Mouse (Mus musculus) heart, embryonic 13.5 days (tissue): Measurements from ENCODE around the gene Gm10570. TPM values are rescaled to one million over a fixed set of nuclear protein-coding genes. Genes with fewer than 3 reads are reported as not detected.

ENCODE experiments used
- ATAC-seq: fragments of 200-750 bp; cut with Nextera tagmentation; 2 replicates; pipeline ENCODE4 v1.8.0; 2017; ENCODE audit warnings: moderate TSS enrichment; ENCODE audit not compliant: insufficient number of reproducible peaks, low FRiP score, low TSS enrichment; ENCODE audit errors: extremely low read depth
- H3K27ac ChIP-seq: fragments of 300-500 bp; sonication (generic); replicated peaks from 2 replicates; pipeline ENCODE4 v1.5.1; 2015; ENCODE audit warnings: moderate library complexity, mild to moderate bottlenecking, inconsistent platforms
- H3K27me3 ChIP-seq: fragments of 300-500 bp; sonication (generic); replicated peaks from 2 replicates; pipeline ENCODE4 v1.6.1; 2015; ENCODE audit warnings: mild to moderate bottlenecking, inconsistent platforms
- H3K36me3 ChIP-seq: fragments of 300-500 bp; sonication (generic); 2 replicates; pipeline ENCODE4 v1.6.1; 2015; ENCODE audit warnings: mild to moderate bottlenecking, inconsistent platforms
- H3K4me1 ChIP-seq: fragments of 300-500 bp; sonication (generic); 2 replicates; pipeline ENCODE4 v1.6.1; 2015; ENCODE audit warnings: inconsistent platforms
- H3K4me2 ChIP-seq: fragments of 300-500 bp; sonication (generic); 2 replicates; pipeline ENCODE4 v1.6.1; 2015; ENCODE audit warnings: inconsistent platforms, mild to moderate bottlenecking, moderate library complexity
- H3K4me3 ChIP-seq: fragments of 300-500 bp; sonication (generic); 2 replicates; pipeline ENCODE4 v1.5.1; 2015; ENCODE audit warnings: moderate library complexity, mild to moderate bottlenecking, inconsistent platforms
- H3K9ac ChIP-seq: fragments of 300-500 bp; sonication (generic); 2 replicates; pipeline ENCODE4 v1.6.1; 2015; ENCODE audit warnings: inconsistent platforms, mild to moderate bottlenecking, moderate library complexity
- H3K9me3 ChIP-seq: fragments of 300-500 bp; sonication (generic); 2 replicates; pipeline ENCODE4 v1.6.1; 2016; ENCODE audit warnings: inconsistent platforms
- WGBS: fragments of 180-500 bp; shearing (Covaris S2); methylation state at CpG from one replicate; pipeline ENCODE4 v1.1.7; 2015; ENCODE audit warnings: mixed read lengths; 5-methylcytosine and 5-hydroxymethylcytosine counted together
- polyA plus RNA-seq: library from polyadenylated mRNA; unstranded; fragments of >200 nt; fragmentation: Nextera tagmentation; extraction: Ambion mirVana; gene quantifications from 2 replicates; pipeline ENCODE4 v1.2.1, GENCODE M21; 2015

Gm10570 gene
- polyA plus RNA-seq, 1 experiment from 2014 or later = 0.75 TPM

DNA sequence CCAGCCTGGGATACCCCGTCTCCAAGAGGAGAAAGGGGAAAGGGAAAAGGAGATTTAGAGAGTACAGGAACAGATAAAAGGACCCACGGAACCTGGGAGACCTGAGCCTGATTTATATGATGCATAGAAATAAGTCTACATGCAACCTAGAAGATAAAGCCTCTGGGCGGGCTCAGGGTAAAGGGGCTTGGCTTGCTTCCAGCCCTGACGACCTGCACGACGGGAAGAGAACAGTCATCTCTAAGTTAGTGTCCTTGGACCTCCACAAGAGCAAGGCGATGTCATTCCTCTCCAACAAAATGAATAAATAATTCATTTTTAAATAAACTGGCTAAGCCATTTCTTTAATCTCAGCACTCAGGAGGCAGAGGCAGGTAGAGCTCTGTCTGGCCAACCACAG, 14.1 kb upstream of the Gm10570 start:
- no peak for ATAC-seq
- Histone ChIP-seq H3K4me2 (no peak overlapping the region), H3K36me3 (peaks cover 76% of the 10 kb centered on the region), H3K4me3 (no peak overlapping the region), H3K9me3 (no peaks in the 10 kb centered on the region), H3K27ac (peak overlapping the region; percentile 92), H3K4me1 (peaks cover 55% of the 10 kb centered on the region), H3K27me3 (no peaks in the 10 kb centered on the region), H3K9ac (no peak overlapping the region)
- WGBS = 67% methylated on average over 7 of the region's 7 CpGs

GRCm38 (mm10) chr4:130321640-130322039, 13.2 kb upstream of the Gm10570 start:
- Histone ChIP-seq H3K4me2 (no peak overlapping the region), H3K9ac (peak overlapping the region; percentile 19; the same call in 1 of the 2 replicates), H3K4me1 (peaks cover 63% of the 10 kb centered on the region), H3K9me3 (no peaks in the 10 kb centered on the region), H3K36me3 (peaks cover 76% of the 10 kb centered on the region), H3K27ac (peak overlapping the region; percentile 92), H3K4me3 (no peak overlapping the region), H3K27me3 (no peaks in the 10 kb centered on the region)
- ATAC-seq = no peak
- 75% methylated on average over 7 of the region's 7 CpGs for WGBS

GRCm38 (mm10) chr4:130319564-130319963, 11.1 kb upstream of the Gm10570 start:
- Histone ChIP-seq H3K9me3 (no peaks in the 10 kb centered on the region), H3K9ac (no peak overlapping the region), H3K27ac (no peak overlapping the region), H3K27me3 (no peaks in the 10 kb centered on the region), H3K4me3 (no peak overlapping the region), H3K36me3 (peaks cover 76% of the 10 kb centered on the region), H3K4me2 (no peak overlapping the region), H3K4me1 (peaks cover 81% of the 10 kb centered on the region)
- ATAC-seq = no peak
- 80% methylated on average over 7 of the region's 7 CpGs for WGBS

- no peaks in the 10 kb centered on the region for H3K27me3 ChIP-seq
- H3K27ac ChIP-seq = peak overlapping the region; percentile 61
- peak overlapping the region; percentile 47; the same call in 1 of the 2 replicates for H3K9ac ChIP-seq
- ATAC-seq = no peak
- no peak overlapping the region for H3K4me2 ChIP-seq
- peaks cover 85% of the 10 kb centered on the region for H3K36me3 ChIP-seq
- no peaks in the 10 kb centered on the region for H3K9me3 ChIP-seq
- no peak overlapping the region for H3K4me3 ChIP-seq
- H3K4me1 ChIP-seq = peaks cover 80% of the 10 kb centered on the region
- WGBS = 77% methylated on average over 3 of the region's 3 CpGs
Measured at GRCm38 (mm10) chr4:130318122-130318521, 9.6 kb upstream of the Gm10570 start.

- Histone ChIP-seq H3K9ac (peak overlapping the region; percentile 68), H3K4me2 (no peak overlapping the region), H3K36me3 (peaks cover 84% of the 10 kb centered on the region), H3K4me1 (peaks cover 78% of the 10 kb centered on the region), H3K9me3 (no peaks in the 10 kb centered on the region), H3K27me3 (no peaks in the 10 kb centered on the region), H3K27ac (peak overlapping the region; percentile 91), H3K4me3 (no peak overlapping the region)
- 59% methylated on average over 10 of the region's 10 CpGs for WGBS
- no peak for ATAC-seq
Measured at GRCm38 (mm10) chr4:130316691-130317090, 8.2 kb upstream of the Gm10570 start.

DNA sequence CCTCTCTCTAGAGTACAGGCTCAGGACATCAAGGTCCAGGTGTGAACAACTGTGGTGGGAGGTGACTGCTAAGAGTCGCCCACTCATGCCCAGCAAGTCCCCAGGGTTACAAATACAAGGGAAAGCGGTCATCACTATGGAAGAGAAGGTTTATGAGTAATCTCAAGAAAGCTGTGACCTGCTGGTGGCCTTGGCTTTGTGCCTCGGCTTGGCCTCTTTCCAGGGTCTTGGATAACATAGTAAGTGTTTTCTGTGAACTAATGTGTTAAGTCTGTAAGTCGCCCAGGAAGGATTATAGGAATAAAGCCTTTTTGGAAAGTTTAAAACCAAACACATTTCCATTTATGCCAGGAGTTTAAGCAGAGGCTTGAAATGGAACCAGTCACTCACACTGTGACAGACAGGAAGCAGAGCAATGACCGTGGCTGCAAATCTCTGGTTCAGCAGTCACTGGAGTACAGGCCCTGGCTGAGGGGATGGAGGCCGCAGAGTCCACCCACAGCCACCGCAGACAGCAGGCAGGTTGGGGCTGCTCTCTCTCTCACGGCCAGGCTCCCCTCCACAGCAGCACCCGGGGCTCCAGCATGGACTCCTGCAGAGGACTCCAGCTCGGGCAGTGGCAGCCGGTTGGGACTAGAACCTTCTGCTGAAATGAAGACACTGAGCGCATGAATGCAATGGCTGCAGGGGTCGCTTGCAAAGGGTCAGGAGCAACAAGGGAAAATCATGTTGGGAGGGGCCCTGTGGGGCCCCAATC, 7.5 kb upstream of the Gm10570 start:
- Histone ChIP-seq H3K27me3 (no peaks in the 10 kb centered on the region; the same call in 1 of the 2 replicates), H3K9ac (peak overlapping the region; percentile 68), H3K4me1 (peaks cover 81% of the 10 kb centered on the region), H3K4me3 (no peak overlapping the region), H3K36me3 (peaks cover 81% of the 10 kb centered on the region), H3K9me3 (no peaks in the 10 kb centered on the region), H3K4me2 (no peak overlapping the region), H3K27ac (peak overlapping the region; percentile 91)
- no peak for ATAC-seq
- 47% methylated on average over 13 of the region's 13 CpGs for WGBS

GRCm38 (mm10) chr4:130313552-130313951, 5.1 kb upstream of the Gm10570 start:
- ATAC-seq = no peak
- Histone ChIP-seq H3K36me3 (peaks cover 63% of the 10 kb centered on the region), H3K27ac (no peak overlapping the region), H3K4me2 (no peak overlapping the region), H3K4me1 (peaks cover 92% of the 10 kb centered on the region), H3K9ac (no peak overlapping the region), H3K9me3 (no peaks in the 10 kb centered on the region), H3K27me3 (peaks cover 21% of the 10 kb centered on the region), H3K4me3 (no peak overlapping the region)
- 83% methylated on average over 4 of the region's 4 CpGs for WGBS

GRCm38 (mm10) chr4:130312526-130312925, 4.1 kb upstream of the Gm10570 start:
- H3K4me1 ChIP-seq = peaks cover 92% of the 10 kb centered on the region
- peaks cover 26% of the 10 kb centered on the region for H3K27me3 ChIP-seq
- no peak overlapping the region for H3K4me3 ChIP-seq
- whole genome bisulfite sequencing = 49% methylated on average over 3 of the region's 3 CpGs
- 0 out of 2 replicates have a peak overlapping the region, but pooled peaks have one; percentile 80 for H3K4me2 ChIP-seq
- H3K9ac ChIP-seq = no peak overlapping the region
- peak overlapping the region; percentile 40; the same call in 1 of the 2 replicates for H3K27ac ChIP-seq
- H3K9me3 ChIP-seq = no peaks in the 10 kb centered on the region
- H3K36me3 ChIP-seq = peaks cover 56% of the 10 kb centered on the region
- ATAC-seq = no peak

DNA sequence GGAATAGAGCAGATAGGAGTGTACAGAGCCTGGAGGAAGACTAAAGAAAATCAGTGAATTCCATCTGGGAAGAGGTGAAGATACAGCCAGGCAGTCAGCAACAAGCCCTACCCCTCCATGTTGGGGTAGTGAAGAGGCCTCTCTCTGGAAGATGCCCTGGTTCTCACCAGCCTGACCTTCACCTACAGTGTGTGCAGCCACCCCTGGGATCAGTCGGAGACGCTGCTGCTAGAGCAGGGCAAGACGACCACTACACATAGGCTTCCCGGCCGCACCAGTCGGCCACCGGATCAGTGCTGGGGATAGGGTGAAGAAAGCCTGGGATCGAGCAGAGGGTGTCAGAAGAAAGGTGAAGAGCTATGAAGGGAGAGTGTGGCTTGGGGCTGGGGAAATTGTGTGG, 780 bp upstream of the Gm10570 start:
- H3K9me3 ChIP-seq = no peaks in the 10 kb centered on the region
- peak overlapping the region; percentile 71 for H3K4me3 ChIP-seq
- H3K9ac ChIP-seq = peak overlapping the region; percentile 94
- peaks cover 25% of the 10 kb centered on the region for H3K36me3 ChIP-seq
- no peak for ATAC-seq
- H3K27ac ChIP-seq = peak overlapping the region; percentile 96
- peaks cover 72% of the 10 kb centered on the region for H3K4me1 ChIP-seq
- peaks cover 44% of the 10 kb centered on the region for H3K27me3 ChIP-seq
- peak overlapping the region; percentile 80 for H3K4me2 ChIP-seq
- 28% methylated on average over 8 of the region's 8 CpGs for WGBS

DNA sequence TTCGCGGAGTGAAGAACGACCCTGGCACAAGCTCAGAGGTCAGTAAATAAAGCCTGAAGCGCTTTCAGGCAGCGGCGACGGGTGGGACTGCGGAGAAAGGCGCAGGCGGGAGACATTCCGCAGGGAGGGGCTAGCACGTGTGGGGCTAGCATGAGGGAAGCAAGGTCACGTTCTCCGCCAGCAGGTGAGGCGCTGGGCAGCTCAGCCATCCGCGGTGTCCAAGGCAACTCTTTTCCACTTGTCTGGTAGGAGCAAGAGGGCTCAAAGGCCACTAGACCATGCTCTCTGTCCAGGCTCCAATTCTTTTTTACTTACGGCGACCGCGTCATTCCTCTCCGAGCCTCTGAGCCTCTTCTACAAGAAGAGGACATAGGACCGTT, 633 bp downstream of the Gm10570 start:
- Histone ChIP-seq H3K9ac (peak overlapping the region; percentile 94), H3K4me2 (peak overlapping the region; percentile 80), H3K9me3 (no peaks in the 10 kb centered on the region), H3K36me3 (peaks cover 11% of the 10 kb centered on the region), H3K4me3 (peak overlapping the region; percentile 71), H3K27ac (peak overlapping the region; percentile 96), H3K27me3 (peaks cover 48% of the 10 kb centered on the region), H3K4me1 (peaks cover 59% of the 10 kb centered on the region)
- peak; percentile 28; the same call in 1 of the 2 replicates for ATAC-seq
- under 1% methylated on average over 23 of the region's 23 CpGs for WGBS

DNA sequence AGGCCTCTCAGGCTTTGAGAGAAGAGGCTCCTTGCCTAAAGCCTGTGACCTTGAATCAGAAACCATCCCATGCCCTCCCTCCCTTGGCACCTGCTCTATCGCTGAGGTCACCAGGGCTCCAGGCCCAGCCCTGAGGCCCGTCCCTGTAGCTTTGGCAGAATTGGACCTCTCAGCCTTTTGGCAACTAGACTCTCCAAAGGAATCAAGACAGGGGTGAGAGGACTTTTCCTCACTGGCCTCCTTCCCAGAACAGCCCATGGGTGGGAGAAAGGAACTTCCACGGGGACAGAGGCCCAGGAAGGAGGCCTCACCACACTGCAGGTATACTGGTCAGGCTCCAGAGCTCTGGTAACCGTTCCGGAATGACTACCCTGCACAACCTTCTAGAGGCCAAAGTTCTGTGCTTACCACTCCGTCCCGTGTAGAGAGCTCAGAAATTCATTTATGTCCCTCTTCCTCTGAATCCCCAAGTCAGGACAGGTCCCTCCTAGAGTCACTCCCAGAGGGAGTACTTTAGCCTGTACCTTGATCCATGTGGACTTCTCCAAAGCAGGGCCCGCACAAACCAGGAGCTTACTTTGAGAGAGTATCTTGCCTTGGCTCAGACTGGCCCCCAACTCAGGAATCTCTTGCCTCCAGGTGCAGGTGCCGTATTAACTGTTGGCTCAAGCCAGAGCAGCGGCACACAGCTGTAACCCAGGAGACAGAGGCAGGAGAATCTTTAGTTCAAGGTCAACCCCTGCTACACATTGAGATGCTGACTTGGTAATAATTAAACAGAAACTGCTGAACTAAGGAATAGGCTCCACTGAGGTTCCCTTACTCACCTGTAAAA, 1.5 kb downstream of the Gm10570 start:
- peaks cover 4% of the 10 kb centered on the region for H3K36me3 ChIP-seq
- peaks cover 59% of the 10 kb centered on the region for H3K4me1 ChIP-seq
- peak overlapping the region; percentile 80 for H3K4me2 ChIP-seq
- peak overlapping the region; percentile 71; the same call in 1 of the 2 replicates for H3K4me3 ChIP-seq
- WGBS = 69% methylated on average over 10 of the region's 10 CpGs
- peak overlapping the region; percentile 94 for H3K9ac ChIP-seq
- H3K9me3 ChIP-seq = no peaks in the 10 kb centered on the region
- ATAC-seq = no peak
- H3K27me3 ChIP-seq = peaks cover 50% of the 10 kb centered on the region
- H3K27ac ChIP-seq = peak overlapping the region; percentile 96
